Mouse (Mus musculus) forebrain, embryonic 13.5 days (tissue): ENCODE measurements around the gene Kdm7a. TPM values are rescaled to one million over a fixed set of nuclear protein-coding genes. Genes with fewer than 3 reads are reported as not detected.

Source experiments
- ATAC-seq: fragments of 200-750 bp; cut with Nextera tagmentation; 2 replicates; pipeline ENCODE4 v1.8.0; 2017
- H3K27ac ChIP-seq: fragments of 300-500 bp; sonication (generic); 2 replicates; pipeline ENCODE4 v1.5.1; 2015; ENCODE audit warnings: inconsistent platforms, mild to moderate bottlenecking, moderate library complexity
- H3K27me3 ChIP-seq: fragments of 300-500 bp; sonication (generic); 2 replicates; pipeline ENCODE4 v1.6.1; 2015; ENCODE audit warnings: mild to moderate bottlenecking, inconsistent platforms
- H3K36me3 ChIP-seq: fragments of 300-500 bp; sonication (generic); 2 replicates; pipeline ENCODE4 v1.6.1; 2015; ENCODE audit warnings: mild to moderate bottlenecking, inconsistent platforms; ENCODE audit not compliant: poor library complexity, severe bottlenecking
- H3K4me1 ChIP-seq: fragments of 300-500 bp; sonication (generic); 2 replicates; pipeline ENCODE4 v1.6.1; 2015; ENCODE audit warnings: inconsistent platforms
- H3K4me2 ChIP-seq: fragments of 300-500 bp; sonication (generic); 2 replicates; pipeline ENCODE4 v1.6.1; 2015; ENCODE audit warnings: inconsistent platforms, mild to moderate bottlenecking, moderate library complexity
- H3K4me3 ChIP-seq: fragments of 300-500 bp; sonication (generic); 2 replicates; pipeline ENCODE4 v1.5.1; 2015; ENCODE audit warnings: mild to moderate bottlenecking, inconsistent platforms
- H3K9ac ChIP-seq: fragments of 300-500 bp; sonication (generic); 2 replicates; pipeline ENCODE4 v1.6.1; 2015; ENCODE audit warnings: mild to moderate bottlenecking, inconsistent platforms
- H3K9me3 ChIP-seq: fragments of 300-500 bp; sonication (generic); replicated peaks from 2 replicates; pipeline ENCODE4 v1.6.1; 2016; ENCODE audit warnings: inconsistent platforms
- WGBS: fragments of 180-500 bp; shearing (Covaris S2); methylation state at CpG from one replicate; pipeline ENCODE4 v1.1.7; 2015; 5-methylcytosine and 5-hydroxymethylcytosine counted together
- polyA plus RNA-seq: library from polyadenylated mRNA; unstranded; fragments of >200 nt; fragmentation: Nextera tagmentation; extraction: Ambion mirVana; gene quantifications from 2 replicates; pipeline ENCODE4 v1.2.1, GENCODE M21; 2015

Gene Kdm7a
- polyA plus RNA-seq, 1 experiment from 2014 or later = 9.6 TPM

DNA sequence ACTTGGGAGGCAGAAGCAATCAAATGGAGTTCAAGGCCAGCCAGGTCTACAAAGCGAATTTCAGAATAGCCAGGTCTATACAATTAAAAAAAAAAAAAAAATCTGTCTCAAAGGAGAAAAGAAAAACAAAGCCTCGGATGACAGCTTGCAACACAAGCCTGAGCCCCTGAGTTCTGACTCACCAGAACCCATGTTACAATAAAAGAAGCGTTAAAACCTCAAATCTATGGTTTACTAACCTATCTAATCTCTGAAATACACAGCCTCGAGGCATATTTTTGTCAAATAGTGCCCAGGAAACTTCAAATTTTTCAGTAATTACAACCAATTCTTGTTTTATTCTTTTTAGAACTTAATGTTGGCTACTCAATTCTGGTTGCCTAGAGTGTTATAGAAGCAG is 2.1 kb downstream of the Kdm7a start:
- H3K4me2 ChIP-seq = peak overlapping the region; percentile 10; the same call in 1 of the 2 replicates
- H3K4me3 ChIP-seq = no peak overlapping the region
- WGBS = 53% methylated on average over 4 of the region's 4 CpGs

DNA sequence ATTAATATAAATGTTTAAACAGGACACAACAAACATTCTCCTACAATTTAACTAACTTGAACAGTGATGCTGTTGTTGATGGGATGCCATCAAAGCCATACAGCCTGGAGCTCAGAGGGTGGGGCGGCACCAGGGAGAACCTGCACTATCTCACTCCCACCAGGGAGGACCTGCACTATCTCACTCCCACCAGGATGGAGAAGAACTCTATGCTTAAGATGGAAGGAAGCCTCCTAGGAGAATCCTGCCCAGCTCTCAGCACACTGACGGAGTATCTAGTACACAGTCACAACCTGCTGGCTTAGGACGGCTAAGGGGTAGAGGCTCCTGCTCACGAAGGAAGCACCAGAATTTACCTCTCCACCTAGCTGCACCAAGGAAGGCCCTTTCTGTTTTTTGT is 3.4 kb downstream of the Kdm7a start:
- no peak for ATAC-seq
- Histone ChIP-seq H3K4me1 (peaks cover 21% of the 10 kb centered on the region), H3K27me3 (no peaks in the 10 kb centered on the region), H3K36me3 (no peaks in the 10 kb centered on the region), H3K4me3 (no peak overlapping the region), H3K9me3 (no peaks in the 10 kb centered on the region), H3K27ac (no peak overlapping the region), H3K9ac (no peak overlapping the region), H3K4me2 (no peak overlapping the region)
- 93% methylated on average over 4 of the region's 4 CpGs for WGBS

More for the DNA sequence above, 2.1 kb downstream of the Kdm7a start:
- no peaks in the 10 kb centered on the region for H3K36me3 ChIP-seq
- no peaks in the 10 kb centered on the region for H3K27me3 ChIP-seq
- no peak for ATAC-seq
- no peaks in the 10 kb centered on the region for H3K9me3 ChIP-seq
- no peak overlapping the region for H3K9ac ChIP-seq
- no peak overlapping the region for H3K27ac ChIP-seq
- peaks cover 21% of the 10 kb centered on the region for H3K4me1 ChIP-seq

DNA sequence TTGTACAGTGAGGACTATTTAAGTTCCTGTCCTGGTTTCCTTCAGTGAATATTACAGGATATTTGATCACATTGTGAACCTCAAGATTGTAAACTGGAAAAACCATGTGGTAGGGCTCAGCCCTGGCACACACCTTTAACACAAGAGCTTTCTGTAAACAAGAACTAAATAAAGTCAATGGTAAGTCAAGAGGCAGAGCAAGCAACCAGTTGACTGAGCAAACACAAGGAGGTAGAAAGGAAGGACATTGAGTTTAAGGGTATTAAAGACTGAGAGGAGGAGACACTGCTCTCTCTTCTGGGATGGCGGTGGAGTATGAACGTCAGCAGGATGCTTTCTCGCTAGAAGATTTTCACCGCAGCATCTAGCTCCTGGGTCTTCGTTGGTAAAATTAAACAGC is 13.6 kb downstream of the Kdm7a start:
- H3K4me1 ChIP-seq = no peaks in the 10 kb centered on the region
- WGBS = 84% methylated on average over 5 of the region's 5 CpGs
- no peaks in the 10 kb centered on the region for H3K27me3 ChIP-seq
- H3K9me3 ChIP-seq = no peaks in the 10 kb centered on the region
- no peak for ATAC-seq
- no peak overlapping the region for H3K4me2 ChIP-seq
- H3K4me3 ChIP-seq = no peak overlapping the region
- H3K9ac ChIP-seq = no peak overlapping the region
- H3K27ac ChIP-seq = no peak overlapping the region
- peaks cover 3% of the 10 kb centered on the region; the same call in 1 of the 2 replicates for H3K36me3 ChIP-seq

DNA sequence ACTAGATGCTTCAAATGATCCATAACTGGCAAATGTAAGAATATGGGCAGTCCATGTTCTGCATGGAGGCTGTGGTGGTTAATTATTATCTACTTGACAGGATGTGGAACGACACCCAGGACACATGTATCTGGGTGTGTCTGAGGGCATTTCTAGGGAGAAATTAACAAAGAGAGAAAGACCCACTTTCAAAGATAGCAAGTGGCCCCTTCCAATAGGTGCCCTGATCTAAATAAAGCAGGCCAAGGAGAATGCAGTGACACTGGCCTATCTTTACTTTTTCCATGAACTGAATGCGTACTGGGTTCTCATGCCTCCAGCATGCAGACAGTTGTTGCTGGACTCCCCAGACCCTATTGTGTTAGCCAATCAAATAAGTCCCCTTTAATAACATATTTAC is 15.1 kb downstream of the Kdm7a start:
- 95% methylated on average over 2 of the region's 2 CpGs for WGBS
- Histone ChIP-seq H3K9ac (no peak overlapping the region), H3K4me1 (no peaks in the 10 kb centered on the region), H3K36me3 (peaks cover 3% of the 10 kb centered on the region; the same call in 1 of the 2 replicates), H3K9me3 (no peaks in the 10 kb centered on the region), H3K27me3 (no peaks in the 10 kb centered on the region), H3K27ac (no peak overlapping the region), H3K4me3 (no peak overlapping the region), H3K4me2 (no peak overlapping the region)
- no peak for ATAC-seq

DNA sequence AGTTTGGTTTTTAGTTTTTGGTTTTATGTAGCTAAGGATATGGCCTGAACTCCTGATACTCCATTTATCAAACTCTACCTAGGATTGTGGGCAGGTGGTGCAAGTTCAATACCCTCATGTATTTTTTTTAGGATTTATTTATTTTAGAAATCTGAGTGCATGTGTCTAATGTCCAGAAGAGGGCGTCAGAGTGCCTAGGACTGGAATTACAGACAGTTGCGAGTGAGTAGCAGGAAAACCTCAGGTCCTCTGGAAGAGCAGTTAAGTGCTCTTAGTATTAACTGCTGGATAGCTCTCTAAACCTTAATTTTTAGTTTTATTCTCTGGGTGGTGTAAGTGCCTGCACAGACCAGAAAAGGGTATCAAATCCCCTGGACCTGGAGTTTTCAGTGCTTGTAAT is 19.4 kb downstream of the Kdm7a start:
- ATAC-seq = no peak
- no peaks in the 10 kb centered on the region for H3K9me3 ChIP-seq
- no peak overlapping the region for H3K27ac ChIP-seq
- H3K4me2 ChIP-seq = no peak overlapping the region
- H3K4me3 ChIP-seq = no peak overlapping the region
- no peaks in the 10 kb centered on the region for H3K4me1 ChIP-seq
- 31% methylated on average over 2 of the region's 2 CpGs for WGBS
- H3K9ac ChIP-seq = no peak overlapping the region
- peaks cover 6% of the 10 kb centered on the region; the same call in 1 of the 2 replicates for H3K36me3 ChIP-seq
- no peaks in the 10 kb centered on the region for H3K27me3 ChIP-seq

DNA sequence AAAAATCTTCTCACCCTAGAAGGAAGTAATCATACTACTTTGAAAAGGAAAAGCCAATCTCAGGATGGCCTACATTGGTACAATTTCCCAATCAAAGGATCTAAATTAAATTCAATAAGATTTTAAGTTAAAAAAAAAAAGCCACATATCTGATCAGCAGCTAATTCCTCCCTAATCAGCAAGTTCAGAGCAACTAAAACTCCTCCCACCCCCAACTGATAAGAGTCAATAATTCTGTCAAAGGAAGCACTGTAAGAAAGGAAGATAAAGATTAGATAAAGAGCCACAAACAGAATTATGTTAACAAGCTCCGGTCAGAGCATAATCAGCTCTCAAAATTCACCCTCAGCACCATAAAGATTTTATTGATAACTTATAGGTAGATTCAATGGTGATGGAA is 37.5 kb downstream of the Kdm7a start:
- Histone ChIP-seq H3K4me2 (no peak overlapping the region), H3K4me1 (no peaks in the 10 kb centered on the region), H3K27ac (no peak overlapping the region), H3K27me3 (no peaks in the 10 kb centered on the region), H3K36me3 (peaks cover 20% of the 10 kb centered on the region), H3K4me3 (no peak overlapping the region), H3K9ac (no peak overlapping the region), H3K9me3 (no peaks in the 10 kb centered on the region)
- 92% methylated on average over 1 of the region's 1 CpGs for WGBS
- ATAC-seq = no peak

DNA sequence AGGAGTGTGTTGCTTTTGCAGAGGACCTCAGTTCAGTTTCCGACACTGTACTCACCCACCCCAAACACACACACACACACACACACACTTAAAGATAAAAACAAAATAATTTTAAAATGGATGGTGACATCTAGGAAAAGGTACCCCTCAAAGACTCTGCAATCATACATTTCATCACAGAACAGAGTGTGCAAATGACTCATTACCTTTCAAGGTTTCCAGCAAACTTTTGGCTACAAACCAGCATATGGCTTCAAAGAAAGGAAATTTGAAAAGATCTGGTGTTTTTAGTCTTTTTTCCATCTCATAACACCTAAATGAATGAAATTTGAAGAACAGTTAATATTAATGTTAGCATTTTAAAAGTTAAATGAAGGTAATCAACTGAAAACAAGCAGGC is 41.7 kb downstream of the Kdm7a start:
- Histone ChIP-seq H3K9ac (no peak overlapping the region), H3K36me3 (peaks cover 33% of the 10 kb centered on the region), H3K4me2 (no peak overlapping the region), H3K4me1 (no peaks in the 10 kb centered on the region), H3K27ac (no peak overlapping the region), H3K9me3 (no peaks in the 10 kb centered on the region), H3K4me3 (no peak overlapping the region), H3K27me3 (no peaks in the 10 kb centered on the region)
- WGBS = 93% methylated on average over 1 of the region's 1 CpGs
- ATAC-seq = no peak

DNA sequence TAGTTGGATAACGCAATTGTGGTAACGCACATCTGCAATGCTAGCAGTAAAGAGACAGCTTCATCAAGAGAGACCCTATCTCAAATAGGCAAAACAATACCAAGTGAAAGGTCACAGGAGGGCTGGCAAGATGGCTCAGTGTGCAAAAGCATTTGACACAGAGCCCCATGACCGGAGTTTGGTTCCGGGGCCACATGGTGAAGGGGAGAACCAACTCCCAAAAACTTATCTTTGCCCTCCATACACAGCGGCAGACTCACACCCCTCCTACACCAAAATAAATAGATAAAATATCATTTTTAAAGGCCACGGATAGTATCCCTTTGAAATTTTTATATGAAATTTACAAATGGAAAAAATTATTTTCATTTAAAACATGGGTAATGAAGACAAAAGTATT is 44.6 kb downstream of the Kdm7a start:
- ATAC-seq = no peak
- Histone ChIP-seq H3K4me1 (no peaks in the 10 kb centered on the region), H3K27ac (no peak overlapping the region)

DNA sequence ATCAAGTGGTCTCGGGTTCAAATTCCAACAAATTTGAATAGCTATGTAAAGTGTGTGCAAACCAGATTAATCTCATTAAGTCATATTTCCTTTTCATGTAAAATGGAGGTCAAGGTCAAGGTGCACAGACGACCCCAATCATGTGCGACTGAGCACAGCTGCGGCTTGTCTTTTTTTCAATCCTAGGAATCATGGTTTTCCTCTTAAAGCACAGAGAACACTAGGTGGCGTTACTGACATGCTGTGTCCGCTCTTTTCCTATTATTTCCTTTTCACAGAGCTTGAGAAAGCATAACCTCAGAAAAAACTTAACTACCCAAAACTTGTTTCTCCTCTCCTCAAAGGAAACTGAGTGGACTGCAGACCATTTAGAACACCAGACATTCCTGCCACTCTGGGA is 60.5 kb downstream of the Kdm7a start:
- peaks cover 68% of the 10 kb centered on the region for H3K36me3 ChIP-seq
- H3K9ac ChIP-seq = no peak overlapping the region
- no peaks in the 10 kb centered on the region for H3K27me3 ChIP-seq
- ATAC-seq = no peak
- H3K9me3 ChIP-seq = no peaks in the 10 kb centered on the region
- no peak overlapping the region for H3K27ac ChIP-seq
- no peaks in the 10 kb centered on the region for H3K4me1 ChIP-seq
- H3K4me3 ChIP-seq = no peak overlapping the region
- no peak overlapping the region for H3K4me2 ChIP-seq
- 57% methylated on average over 6 of the region's 6 CpGs for WGBS

More for the DNA sequence above, 44.6 kb downstream of the Kdm7a start:
- WGBS = 98% methylated on average over 6 of the region's 6 CpGs
- H3K9ac ChIP-seq = no peak overlapping the region
- H3K4me3 ChIP-seq = no peak overlapping the region
- H3K36me3 ChIP-seq = peaks cover 26% of the 10 kb centered on the region
- no peaks in the 10 kb centered on the region for H3K27me3 ChIP-seq
- no peaks in the 10 kb centered on the region for H3K9me3 ChIP-seq
- H3K4me2 ChIP-seq = no peak overlapping the region

DNA sequence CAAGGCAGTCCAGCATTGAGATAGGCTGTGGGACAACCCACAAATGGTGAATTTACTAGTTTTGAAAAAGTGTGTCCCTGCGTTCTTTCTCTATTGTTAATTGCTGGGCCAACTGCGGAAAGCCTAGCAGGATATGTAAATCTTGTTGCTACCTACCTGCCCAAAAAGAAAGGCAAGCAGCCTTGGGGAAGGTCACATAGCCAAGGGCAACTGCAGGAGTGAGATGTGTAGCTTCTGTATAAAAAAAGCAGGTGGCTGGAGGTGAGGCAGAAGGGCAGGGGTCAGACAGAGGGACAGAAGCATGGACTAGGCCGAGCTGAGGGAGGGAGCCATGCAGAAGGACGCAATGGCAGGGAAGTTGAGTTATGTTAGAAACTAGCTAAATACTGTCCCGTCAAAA is 74.0 kb downstream of the Kdm7a start:
- Histone ChIP-seq H3K27me3 (no peaks in the 10 kb centered on the region), H3K4me3 (no peak overlapping the region), H3K9ac (no peak overlapping the region), H3K27ac (no peak overlapping the region), H3K36me3 (peaks cover 23% of the 10 kb centered on the region), H3K9me3 (0 out of 2 replicates have a peak, but pooled peaks cover under 1% of the 10 kb centered on the region), H3K4me2 (no peak overlapping the region), H3K4me1 (no peaks in the 10 kb centered on the region)
- ATAC-seq = no peak
- 69% methylated on average over 5 of the region's 5 CpGs for whole genome bisulfite sequencing

DNA sequence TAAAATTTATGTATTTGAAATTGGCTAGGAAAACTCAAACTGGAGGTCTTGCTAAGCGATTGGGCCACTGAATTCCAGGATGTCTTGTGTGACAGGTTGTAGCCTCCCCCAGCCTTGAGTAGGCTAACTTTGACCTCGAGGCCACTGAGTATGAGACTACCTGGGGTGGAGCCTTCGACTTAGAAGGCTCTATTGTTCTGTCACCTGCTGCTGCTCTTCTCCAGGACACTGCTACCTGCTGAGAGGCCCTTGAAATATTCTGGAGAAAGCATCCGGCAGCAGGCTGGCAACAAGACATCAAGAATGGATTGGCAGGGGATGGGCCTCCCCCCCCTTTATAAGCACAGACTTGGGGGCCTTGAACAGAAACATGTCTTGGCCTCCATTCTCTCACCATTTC is 75.1 kb downstream of the Kdm7a start:
- H3K27ac ChIP-seq = no peak overlapping the region
- 32% methylated on average over 4 of the region's 4 CpGs for WGBS
- no peak overlapping the region for H3K4me3 ChIP-seq
- no peak overlapping the region for H3K4me2 ChIP-seq
- H3K4me1 ChIP-seq = no peaks in the 10 kb centered on the region
- peaks cover 23% of the 10 kb centered on the region for H3K36me3 ChIP-seq
- ATAC-seq = no peak
- H3K9ac ChIP-seq = no peak overlapping the region
- no peaks in the 10 kb centered on the region for H3K27me3 ChIP-seq
- 0 out of 2 replicates have a peak, but pooled peaks cover 6% of the 10 kb centered on the region for H3K9me3 ChIP-seq

DNA sequence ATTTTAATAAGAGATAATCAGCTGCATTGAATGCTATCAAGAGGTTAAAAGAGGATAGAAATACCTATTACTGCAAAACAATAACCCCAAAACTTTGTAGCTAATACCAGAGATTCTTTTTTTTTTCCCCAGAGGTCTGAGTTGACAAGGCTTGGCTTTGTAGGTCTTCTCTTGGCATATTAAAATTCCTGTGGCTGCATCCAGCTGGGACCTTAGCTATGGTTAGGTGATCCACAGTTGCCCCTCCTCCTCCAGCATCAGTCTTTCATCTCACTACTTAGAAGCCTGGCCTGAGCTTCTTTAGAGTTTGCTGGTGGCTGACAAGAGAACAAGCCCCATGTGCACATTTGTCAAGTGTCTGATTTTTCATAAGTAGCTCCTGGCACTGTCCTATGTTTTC is 81.9 kb downstream of the Kdm7a start:
- no peak overlapping the region for H3K9ac ChIP-seq
- H3K4me2 ChIP-seq = no peak overlapping the region
- ATAC-seq = no peak
- no peak overlapping the region for H3K4me3 ChIP-seq
- peaks cover 10% of the 10 kb centered on the region; the same call in 1 of the 2 replicates for H3K27me3 ChIP-seq
- H3K4me1 ChIP-seq = no peaks in the 10 kb centered on the region
- H3K27ac ChIP-seq = no peak overlapping the region
- 0 out of 2 replicates have a peak, but pooled peaks cover 6% of the 10 kb centered on the region for H3K9me3 ChIP-seq
- H3K36me3 ChIP-seq = no peaks in the 10 kb centered on the region

DNA sequence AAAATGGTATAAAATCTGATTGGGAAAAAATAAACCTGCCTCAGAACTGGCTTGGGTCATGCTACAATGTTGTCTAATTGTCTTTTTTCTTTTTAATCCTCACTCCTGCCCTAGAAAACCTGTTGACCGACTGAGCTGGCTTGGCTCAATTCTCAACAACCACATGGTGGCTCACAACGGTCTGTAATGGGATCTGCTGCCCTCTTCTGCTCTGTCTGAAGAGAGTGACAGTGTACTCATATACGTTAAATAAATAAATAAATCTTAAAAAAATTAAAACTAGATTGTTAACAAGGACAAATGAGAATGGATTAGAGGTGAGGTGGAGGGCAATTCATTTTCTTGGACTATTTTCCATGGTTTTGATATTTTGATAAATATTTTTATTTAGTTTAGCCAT is 85.9 kb downstream of the Kdm7a start:
- Histone ChIP-seq H3K36me3 (no peaks in the 10 kb centered on the region), H3K27ac (no peak overlapping the region), H3K4me3 (no peak overlapping the region), H3K9me3 (peaks cover 5% of the 10 kb centered on the region; the same call in 1 of the 2 replicates), H3K9ac (no peak overlapping the region), H3K4me1 (peaks cover 7% of the 10 kb centered on the region; the same call in 1 of the 2 replicates), H3K4me2 (no peak overlapping the region), H3K27me3 (peaks cover 49% of the 10 kb centered on the region)
- WGBS = 67% methylated on average over 3 of the region's 3 CpGs
- ATAC-seq = no peak
